Mouse (Mus musculus) lung, postnatal 0 days (tissue): ENCODE results near the gene Glyctk.

ENCODE experiments used
- CTCF ChIP-seq: IDR thresholded peaks from 2 replicates; pipeline ENCODE4 v1.5.1; 2016; ENCODE audit warnings: antibody characterized with exemption, mild to moderate bottlenecking
- EP300 ChIP-seq: IDR thresholded peaks from 2 replicates; pipeline ENCODE4 v1.6.1; 2016; ENCODE audit warnings: antibody characterized with exemption, mild to moderate bottlenecking, control low read depth

- no peak for TF ChIP-seq CTCF
- no peak for TF ChIP-seq EP300
Measured at GRCm38 (mm10) chr9:106158037-106158491, at the start of gene Glyctk.
